Mouse (Mus musculus): ENCODE measurements around the gene Arvcf.
A peak's percentile ranks its signal among the peaks of the same experiment; 100 is the strongest.

Arvcf gene

DNA sequence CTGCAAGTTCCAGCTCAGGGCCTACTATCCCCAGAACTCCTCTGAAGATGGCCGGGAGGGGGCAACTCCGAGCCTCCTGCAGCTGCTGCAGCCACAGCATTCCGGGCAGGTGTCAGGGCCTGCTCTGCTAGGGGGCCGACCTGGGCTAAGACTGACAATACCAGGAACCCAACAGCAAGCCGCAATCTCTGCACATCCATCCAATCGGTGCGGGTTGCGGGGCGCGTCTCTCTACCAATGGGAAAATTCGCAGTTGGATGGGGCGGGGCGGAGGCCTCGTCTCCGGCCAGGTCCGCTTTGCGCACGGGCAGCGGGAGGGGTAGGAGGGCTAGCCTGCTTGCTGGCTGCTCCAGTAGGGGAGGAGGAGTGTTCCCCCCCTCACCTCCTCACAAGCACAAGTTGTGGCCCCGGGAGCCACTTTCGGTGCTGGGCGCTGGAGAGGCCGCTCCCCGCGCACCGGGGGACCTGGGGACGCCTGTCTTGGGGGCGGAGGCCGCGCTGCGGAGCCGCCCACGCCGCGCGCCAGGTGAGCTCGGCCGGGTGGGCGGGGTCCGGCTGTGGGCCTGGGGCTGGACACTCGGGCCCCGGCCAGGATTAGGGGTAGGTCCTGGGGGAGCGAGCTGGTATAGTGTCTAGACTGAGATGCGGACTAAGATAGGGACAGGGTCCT lies at the start of gene Arvcf, which contains the start of gene Tango2:
Gene Arvcf (plus strand): TSS at position 252 of the 670 bp plus-strand sequence.
Gene Tango2 (minus strand): TSS at position 173 of the 670 bp plus-strand sequence.
- DNase-seq = peak; percentile 95

DNA sequence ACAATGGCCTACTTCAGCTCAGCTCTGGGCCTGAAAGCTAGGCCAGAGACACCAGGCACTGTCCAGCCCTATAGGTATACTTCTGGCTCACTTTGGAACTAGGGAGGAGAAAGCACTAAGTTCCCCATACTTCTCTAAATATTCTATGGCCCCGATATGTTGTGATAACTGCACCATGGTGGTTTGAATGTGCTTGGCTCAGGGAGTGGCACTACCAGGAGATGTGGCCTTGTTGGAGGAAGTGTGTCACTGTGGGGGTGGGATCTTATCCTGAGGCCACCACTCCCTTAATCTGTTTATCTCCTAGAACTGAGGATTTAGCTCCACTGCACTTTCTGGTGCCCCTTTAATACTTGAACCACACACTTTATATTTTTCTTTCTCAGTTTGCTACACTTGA lies 39.8 kb upstream of the Arvcf start:
- no peak for DNase-seq

DNA sequence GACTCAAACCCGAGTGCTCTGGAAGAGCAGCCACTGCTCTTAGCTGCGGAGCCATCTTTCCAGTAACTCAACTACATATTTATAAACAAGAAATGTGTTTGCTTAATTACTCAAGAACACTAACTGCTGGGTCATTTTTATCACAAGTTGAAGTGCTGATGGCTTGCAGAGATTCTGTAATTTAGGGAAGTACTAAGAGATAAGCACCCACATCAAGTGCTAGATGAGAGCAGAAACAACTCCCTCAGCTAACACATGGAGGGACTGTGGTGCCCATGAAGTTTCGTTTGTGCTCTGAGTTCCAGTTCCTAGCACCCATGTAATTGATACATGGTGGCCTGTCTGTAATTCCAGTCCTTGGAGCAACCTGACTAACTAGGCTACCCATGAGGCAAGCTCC lies 29.0 kb upstream of the Arvcf start:
- DNase-seq = no peak

- no peak for DNase-seq
These were observed 26.5 kb upstream of the Arvcf start for GRCm38 (mm10) chr16:18321443-18321842.

GRCm38 (mm10) chr16:18323460-18323859 lies 24.5 kb upstream of the Arvcf start:
- no peak for DNase-seq

DNA sequence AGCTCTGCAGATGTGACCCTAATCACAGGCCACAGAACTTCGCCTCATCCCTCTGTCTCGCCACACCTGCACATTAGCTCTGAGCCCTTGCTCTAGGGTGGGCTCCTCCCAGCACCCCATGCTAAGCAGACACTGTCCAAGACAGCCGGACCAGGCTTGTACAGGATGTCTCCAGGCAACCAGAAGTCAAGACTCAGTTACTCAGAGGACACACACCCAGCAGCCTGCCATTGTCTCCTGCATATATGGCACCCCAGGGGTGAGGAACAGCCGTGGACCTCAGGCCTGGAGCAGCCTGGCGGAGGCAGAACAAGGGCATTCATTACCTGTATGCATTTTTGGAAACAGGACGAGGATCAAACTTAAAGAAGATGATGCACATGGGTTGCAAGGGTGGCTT lies 24.0 kb upstream of the Arvcf start:
- no peak for DNase-seq

GRCm38 (mm10) chr16:18325741-18326140 lies 22.2 kb upstream of the Arvcf start:
- DNase-seq = no peak

- no peak for DNase-seq
These were observed 20.0 kb upstream of the Arvcf start for GRCm38 (mm10) chr16:18327936-18328335.

GRCm38 (mm10) chr16:18328524-18328923 lies 19.5 kb upstream of the Arvcf start:
- no peak for DNase-seq

- no peak for DNase-seq
These were observed 14.0 kb upstream of the Arvcf start for GRCm38 (mm10) chr16:18333976-18334375.

DNA sequence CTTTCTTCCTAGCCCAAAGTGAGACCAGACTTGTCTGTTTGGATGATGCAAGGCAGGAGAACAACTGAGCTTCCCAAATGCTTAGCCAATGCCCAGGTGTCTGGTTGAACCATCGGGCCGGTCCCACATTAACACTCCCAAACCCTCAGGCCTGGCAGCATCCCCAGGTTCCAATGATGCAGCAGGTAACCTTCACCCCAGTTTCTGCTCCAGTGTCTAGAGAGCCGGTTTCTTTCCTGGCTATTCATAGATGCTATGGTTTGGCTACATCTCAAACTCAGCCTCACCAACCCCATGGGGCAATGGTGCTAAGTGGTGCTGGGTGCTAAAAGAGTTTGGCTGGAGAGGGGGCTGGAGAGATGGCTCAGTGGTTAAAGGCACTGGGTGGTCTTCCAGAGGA lies 12.0 kb upstream of the Arvcf start:
- DNase-seq = no peak

DNA sequence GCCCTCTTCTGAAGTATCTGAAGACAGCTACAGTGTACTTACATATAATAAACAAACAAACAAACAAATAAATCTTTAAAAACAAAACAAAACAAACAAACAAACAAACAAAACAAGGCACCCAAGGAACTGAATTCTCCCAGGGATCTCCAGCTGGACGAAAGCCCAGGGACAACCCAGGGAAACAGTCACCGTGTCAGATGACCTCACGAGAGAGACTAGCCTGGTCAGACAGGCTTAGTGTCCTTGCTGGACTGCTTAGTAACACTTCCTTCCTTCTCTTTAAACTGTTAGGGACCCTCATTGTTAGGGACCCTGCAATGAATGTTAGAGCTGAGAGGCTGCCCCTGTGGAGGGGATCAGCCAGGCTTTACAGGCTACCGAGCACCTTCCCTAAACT lies 10.7 kb upstream of the Arvcf start:
- no peak for DNase-seq

DNA sequence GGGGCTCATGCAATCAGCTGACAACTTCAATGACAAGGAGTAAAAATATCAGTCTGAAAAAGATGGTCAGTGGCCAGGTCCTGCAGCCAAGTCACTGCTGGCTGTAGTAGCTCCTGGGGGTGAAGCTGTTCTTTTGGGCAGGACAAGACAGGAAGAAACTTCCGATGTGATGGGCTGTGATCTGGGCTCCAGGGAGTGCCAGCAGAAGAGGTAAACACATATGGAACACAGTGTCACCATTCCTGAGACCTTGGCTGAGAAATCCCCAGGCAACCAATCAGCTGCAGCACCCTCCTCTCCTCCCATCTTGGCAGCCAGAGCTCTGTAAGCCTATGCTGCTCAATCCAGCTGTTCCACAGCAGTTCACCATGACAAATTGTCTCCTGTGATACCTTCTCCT lies 8.1 kb upstream of the Arvcf start:
- DNase-seq = no peak

GRCm38 (mm10) chr16:18341605-18342004 lies 6.4 kb upstream of the Arvcf start:
- DNase-seq = no peak

- DNase-seq = no peak
These were observed 5.9 kb upstream of the Arvcf start for GRCm38 (mm10) chr16:18342076-18342475.

GRCm38 (mm10) chr16:18342650-18343570 lies 5.1 kb upstream of the Arvcf start:
- no peak for DNase-seq

DNA sequence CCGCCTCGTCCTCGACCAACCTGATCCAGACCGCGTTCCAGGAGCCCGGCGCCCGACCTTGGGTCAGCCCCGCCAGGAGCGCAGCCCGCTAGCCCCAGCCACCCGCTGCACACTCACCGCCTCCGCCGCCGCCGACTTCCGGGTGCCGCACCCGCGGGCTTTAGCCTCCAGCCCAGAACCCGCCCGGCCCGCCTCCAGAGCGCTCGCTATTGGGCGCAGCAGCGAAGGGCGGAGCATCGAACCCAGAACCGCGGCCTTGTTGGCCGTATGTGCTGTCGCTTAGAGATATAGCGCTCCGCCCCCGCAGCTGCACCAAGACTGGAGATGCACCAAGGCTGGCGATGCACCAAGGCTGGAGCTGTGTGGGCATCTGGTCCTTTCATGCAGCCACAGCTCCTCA lies 4.2 kb upstream of the Arvcf start:
- DNase-seq = peak; percentile 98

DNA sequence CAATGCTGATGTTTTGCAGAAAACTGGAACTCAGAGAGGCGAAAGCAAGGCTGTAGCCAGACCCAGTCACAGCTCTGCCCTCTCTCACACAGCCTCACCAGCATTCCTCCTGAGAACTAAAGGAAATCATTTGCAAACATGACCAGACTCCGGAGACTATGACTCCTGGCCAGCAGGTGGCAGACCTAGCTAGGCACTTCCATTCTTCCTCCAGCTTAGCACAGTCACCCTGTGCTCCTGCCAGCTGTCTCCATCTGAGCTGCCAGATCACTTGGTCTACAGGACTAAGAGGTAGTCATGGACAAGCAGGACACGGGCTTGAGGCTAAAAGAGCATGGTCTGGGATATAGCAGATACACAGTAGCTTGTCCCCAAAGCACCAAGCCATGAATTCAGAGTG lies 2.7 kb upstream of the Arvcf start:
- peak; percentile 90 for DNase-seq

- DNase-seq = peak; percentile 67
These were observed 706 bp downstream of the Arvcf start for GRCm38 (mm10) chr16:18348601-18349175.

DNA sequence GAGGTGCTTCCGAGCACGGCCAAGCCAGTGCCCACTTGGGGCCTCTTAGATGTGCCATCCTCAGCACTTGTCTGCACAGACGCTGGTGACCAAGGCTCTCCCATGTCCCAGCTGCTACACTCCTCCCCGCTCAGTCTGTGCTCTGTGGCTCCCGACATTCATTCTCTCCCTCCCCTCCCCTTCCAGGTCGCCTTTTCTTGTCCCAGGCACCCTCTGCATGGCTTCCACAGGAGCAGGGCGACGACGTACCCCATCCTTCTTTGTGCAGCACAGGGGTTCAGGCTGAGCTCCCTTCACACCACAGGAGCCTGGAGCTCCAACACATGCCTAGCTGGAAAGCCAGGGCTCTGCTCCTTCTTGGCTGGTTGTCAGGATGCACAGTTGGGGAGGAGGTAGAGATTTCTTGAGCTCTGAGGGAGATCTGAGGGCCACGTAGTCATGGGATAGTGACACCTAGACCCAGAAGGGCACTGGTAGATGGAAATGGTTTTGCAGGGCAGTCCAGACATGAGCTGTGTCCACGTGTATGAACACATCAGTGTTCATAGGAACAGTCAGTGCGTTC lies 1.9 kb downstream of the Arvcf start:
- DNase-seq = no peak

- DNase-seq = peak; percentile 54
These were observed 3.5 kb downstream of the Arvcf start for GRCm38 (mm10) chr16:18351313-18352055.

DNA sequence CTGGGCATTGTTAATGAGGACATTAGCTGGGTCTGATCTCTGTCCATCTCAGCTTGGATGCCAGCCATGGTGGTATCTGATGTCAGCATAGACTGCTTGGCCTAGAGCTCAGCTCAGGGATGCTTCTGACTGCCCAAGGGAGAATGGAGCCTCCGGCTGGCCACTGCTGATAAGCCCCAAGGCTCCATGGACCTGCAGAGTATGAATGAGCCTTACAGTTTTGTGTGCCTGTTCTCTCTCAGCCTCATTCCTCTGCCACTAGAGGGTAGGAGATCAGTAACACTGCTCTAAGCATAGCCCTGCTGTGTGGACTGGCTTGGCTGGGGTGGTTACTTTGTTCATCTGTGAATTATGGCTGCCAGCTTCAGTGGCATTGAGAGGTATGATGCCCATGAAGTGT lies 5.1 kb downstream of the Arvcf start:
- DNase-seq = no peak

- no peak for DNase-seq
These were observed 9.0 kb downstream of the Arvcf start for GRCm38 (mm10) chr16:18356961-18357360.
